ENCODE assay signal across 18 mouse cellular contexts in genomic region chr9:71220401-71220800, GRCm38 (mm10).
"Had no signal": no experiment of that assay in that cellular context is flagged by ENCODE, and none has a peak within 500 bp of the region (broad histone marks: within the 10 kb centered on the region; RNA-seq: fewer than 3 reads in every experiment).

No protein-coding gene starts in this region.

- H3K27ac ChIP-seq: midbrain, embryonic 10.5 days; midbrain, embryonic 12.5 days; neural tube, embryonic 13.5 days; neural tube, embryonic 15.5 days had no signal

- H3K4me3 ChIP-seq: midbrain, embryonic 10.5 days; midbrain, embryonic 12.5 days; neural tube, embryonic 13.5 days; neural tube, embryonic 15.5 days had no signal

- H3K9me3 ChIP-seq: midbrain, embryonic 10.5 days; midbrain, embryonic 12.5 days; neural tube, embryonic 13.5 days; neural tube, embryonic 15.5 days had no signal

- H3K9ac ChIP-seq: lung, embryonic 14.5 days; midbrain, embryonic 12.5 days; neural tube, embryonic 13.5 days; neural tube, embryonic 15.5 days had no signal

- H3K36me3 ChIP-seq: midbrain, embryonic 10.5 days; midbrain, embryonic 12.5 days; neural tube, embryonic 13.5 days; neural tube, embryonic 15.5 days had no signal

- ATAC-seq: midbrain, embryonic 16.5 days had no signal

- H3K4me2 ChIP-seq: lung, embryonic 14.5 days; midbrain, embryonic 12.5 days; neural tube, embryonic 13.5 days; neural tube, embryonic 15.5 days had no signal

- DNase-seq: lung, adult 18-20 months; lung, embryonic 14.5 days; lung, postnatal 10 days; lung, postnatal 4 days; midbrain, embryonic 14.5 days; retina, postnatal 1 day; right cerebral cortex, adult 18-20 months; right cerebral cortex, postnatal 25 days; right cerebral cortex, postnatal 4 days; spleen, adult 18-20 months; thymus, adult 18-20 months; thymus, postnatal 14 days; thymus, postnatal 36 days had no signal
